Mouse (Mus musculus) heart, embryonic 13.5 days (tissue): Measurements from ENCODE around the gene Tead3. TPM values are rescaled to one million over a fixed set of nuclear protein-coding genes. Genes with fewer than 3 reads are reported as not detected.
"Not testable (repeated sequence)": the region's sequence is repeated elsewhere in the genome, so short reads cannot be mapped to it uniquely, and the experiment has no call there.

ENCODE experiments used
- ATAC-seq: fragments of 200-750 bp; cut with Nextera tagmentation; 2 replicates; pipeline ENCODE4 v1.8.0; 2017; ENCODE audit warnings: moderate TSS enrichment; ENCODE audit not compliant: insufficient number of reproducible peaks, low FRiP score, low TSS enrichment; ENCODE audit errors: extremely low read depth
- H3K27ac ChIP-seq: fragments of 300-500 bp; sonication (generic); replicated peaks from 2 replicates; pipeline ENCODE4 v1.5.1; 2015; ENCODE audit warnings: moderate library complexity, mild to moderate bottlenecking, inconsistent platforms
- H3K27me3 ChIP-seq: fragments of 300-500 bp; sonication (generic); replicated peaks from 2 replicates; pipeline ENCODE4 v1.6.1; 2015; ENCODE audit warnings: mild to moderate bottlenecking, inconsistent platforms
- H3K36me3 ChIP-seq: fragments of 300-500 bp; sonication (generic); 2 replicates; pipeline ENCODE4 v1.6.1; 2015; ENCODE audit warnings: mild to moderate bottlenecking, inconsistent platforms
- H3K4me1 ChIP-seq: fragments of 300-500 bp; sonication (generic); 2 replicates; pipeline ENCODE4 v1.6.1; 2015; ENCODE audit warnings: inconsistent platforms
- H3K4me2 ChIP-seq: fragments of 300-500 bp; sonication (generic); 2 replicates; pipeline ENCODE4 v1.6.1; 2015; ENCODE audit warnings: inconsistent platforms, mild to moderate bottlenecking, moderate library complexity
- H3K4me3 ChIP-seq: fragments of 300-500 bp; sonication (generic); 2 replicates; pipeline ENCODE4 v1.5.1; 2015; ENCODE audit warnings: moderate library complexity, mild to moderate bottlenecking, inconsistent platforms
- H3K9ac ChIP-seq: fragments of 300-500 bp; sonication (generic); 2 replicates; pipeline ENCODE4 v1.6.1; 2015; ENCODE audit warnings: inconsistent platforms, mild to moderate bottlenecking, moderate library complexity
- H3K9me3 ChIP-seq: fragments of 300-500 bp; sonication (generic); 2 replicates; pipeline ENCODE4 v1.6.1; 2016; ENCODE audit warnings: inconsistent platforms
- WGBS: fragments of 180-500 bp; shearing (Covaris S2); methylation state at CpG from one replicate; pipeline ENCODE4 v1.1.7; 2015; ENCODE audit warnings: mixed read lengths; 5-methylcytosine and 5-hydroxymethylcytosine counted together
- polyA plus RNA-seq: library from polyadenylated mRNA; unstranded; fragments of >200 nt; fragmentation: Nextera tagmentation; extraction: Ambion mirVana; gene quantifications from 2 replicates; pipeline ENCODE4 v1.2.1, GENCODE M21; 2015

The Tead3 gene
- polyA plus RNA-seq, 1 experiment from 2014 or later, result 7.3 TPM

DNA sequence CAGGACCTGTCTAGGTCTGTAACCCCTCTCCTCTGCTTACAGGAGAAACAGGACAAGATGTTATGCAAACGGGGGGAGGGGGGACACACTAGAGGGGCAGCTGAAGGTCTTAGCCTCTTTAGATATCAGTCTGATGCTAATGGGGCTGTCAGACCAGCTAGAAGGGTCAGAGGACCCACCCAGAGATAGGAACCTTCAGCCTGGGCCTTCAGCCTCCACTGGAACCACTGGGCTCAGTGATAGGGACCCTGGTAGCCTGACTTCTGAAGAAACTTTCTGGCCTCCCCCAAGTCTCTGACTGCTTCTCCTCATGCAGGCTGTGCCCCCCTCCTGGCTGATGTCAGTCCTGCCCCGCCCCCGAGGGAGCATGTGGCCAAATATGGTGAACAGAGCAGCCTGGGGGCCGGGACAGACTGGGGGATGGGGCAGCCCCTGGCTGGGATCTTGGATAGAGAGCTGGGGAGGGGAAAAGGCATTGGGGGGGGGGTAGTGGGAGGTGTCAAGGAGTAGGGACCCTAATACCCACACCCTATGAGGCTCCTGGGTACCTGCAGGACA, 6.5 kb downstream of the Tead3 start:
- H3K36me3 ChIP-seq, result peaks cover 12% of the 10 kb centered on the region
- peak overlapping the region; percentile 89 for H3K27ac ChIP-seq
- no peaks in the 10 kb centered on the region for H3K27me3 ChIP-seq
- no peak for ATAC-seq
- H3K4me3 ChIP-seq, result no peak overlapping the region
- 6% methylated on average over 4 of the region's 4 CpGs for WGBS
- peak overlapping the region; percentile 77 for H3K9ac ChIP-seq
- H3K9me3 ChIP-seq, result no peaks in the 10 kb centered on the region
- H3K4me1 ChIP-seq, result peaks cover 91% of the 10 kb centered on the region
- peak overlapping the region; percentile 59 for H3K4me2 ChIP-seq

DNA sequence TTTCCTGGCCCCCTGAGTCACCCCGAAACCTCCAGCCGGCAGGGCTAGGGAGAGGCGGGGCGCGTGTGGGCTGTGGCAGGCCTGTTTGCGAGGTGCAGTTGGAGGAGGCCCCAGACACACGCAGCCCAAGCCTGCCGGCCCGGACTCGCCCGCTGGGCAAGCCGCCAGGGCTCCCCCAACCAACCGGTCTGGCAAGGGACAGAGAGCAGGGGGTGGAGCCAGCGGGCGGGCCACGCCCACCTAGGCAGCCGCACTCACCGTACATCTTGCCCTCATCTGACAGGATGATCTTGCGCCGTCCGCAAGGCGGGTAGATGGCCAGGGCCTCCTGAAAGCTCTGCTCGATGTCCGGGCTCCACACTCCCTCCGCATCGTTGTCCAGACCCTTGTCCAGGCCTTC, 9.5 kb downstream of the Tead3 start:
- peaks cover 41% of the 10 kb centered on the region for H3K36me3 ChIP-seq
- peak overlapping the region; percentile 85 for H3K9ac ChIP-seq
- peak overlapping the region; percentile 70 for H3K4me2 ChIP-seq
- WGBS, result 4% methylated on average over 26 of the region's 26 CpGs
- no peaks in the 10 kb centered on the region for H3K9me3 ChIP-seq
- no peaks in the 10 kb centered on the region for H3K27me3 ChIP-seq
- H3K4me3 ChIP-seq, result peak overlapping the region; percentile 44
- peaks cover 63% of the 10 kb centered on the region for H3K4me1 ChIP-seq
- ATAC-seq, result peak; percentile 70
- H3K27ac ChIP-seq, result peak overlapping the region; percentile 93

DNA sequence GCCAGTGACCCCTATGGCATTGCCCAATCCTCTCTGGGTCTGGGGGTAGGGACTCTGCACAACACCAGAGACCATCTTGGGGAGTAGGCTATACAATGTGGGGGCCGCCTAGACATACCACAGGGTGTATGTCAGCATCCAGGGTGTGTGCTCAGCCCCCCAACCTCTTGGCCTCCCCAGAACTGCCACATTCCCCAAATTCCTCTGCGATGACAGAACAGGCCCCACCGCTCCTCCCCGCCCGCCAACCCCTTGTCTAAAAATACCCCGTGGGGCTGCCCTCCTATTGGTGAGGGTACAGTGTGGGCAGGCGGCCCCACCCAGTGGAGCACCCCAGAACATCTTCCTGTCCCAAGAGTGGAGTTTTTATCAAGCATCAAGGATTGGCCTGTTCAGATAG, 10.0 kb downstream of the Tead3 start:
- Histone ChIP-seq H3K4me1 (peaks cover 58% of the 10 kb centered on the region), H3K9ac (peak overlapping the region; percentile 85)

DNA sequence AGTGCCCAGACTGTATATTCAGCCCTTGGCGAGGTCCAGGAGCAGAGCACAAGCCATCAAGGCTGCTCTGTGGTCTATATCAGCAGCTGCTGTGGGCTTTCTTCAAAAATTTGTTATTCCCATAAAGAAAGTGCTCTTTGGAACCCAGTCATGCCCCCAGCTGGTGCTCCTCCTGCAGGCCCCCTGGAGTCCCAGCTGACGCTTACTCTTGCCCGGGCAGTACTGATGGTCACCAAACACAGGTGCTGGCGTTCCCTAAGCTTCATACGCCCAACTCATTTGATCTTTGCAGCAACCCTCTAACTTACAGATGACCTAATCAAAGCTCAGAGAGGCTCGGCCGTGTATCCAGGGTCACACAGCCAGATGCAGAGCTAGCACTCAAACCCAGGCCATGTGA, 13.1 kb downstream of the Tead3 start:
- Histone ChIP-seq H3K4me2 (no peak overlapping the region), H3K9me3 (no peaks in the 10 kb centered on the region), H3K9ac (no peak overlapping the region), H3K4me1 (peaks cover 47% of the 10 kb centered on the region), H3K27ac (no peak overlapping the region), H3K27me3 (no peaks in the 10 kb centered on the region), H3K36me3 (peaks cover 70% of the 10 kb centered on the region), H3K4me3 (no peak overlapping the region)
- no peak for ATAC-seq
- 91% methylated on average over 7 of the region's 7 CpGs for WGBS

More for the DNA sequence above, 10.0 kb downstream of the Tead3 start:
- H3K9me3 ChIP-seq, result no peaks in the 10 kb centered on the region
- H3K27ac ChIP-seq, result peak overlapping the region; percentile 93
- no peak for ATAC-seq
- H3K27me3 ChIP-seq, result no peaks in the 10 kb centered on the region
- H3K4me3 ChIP-seq, result peak overlapping the region; percentile 44
- WGBS, result 29% methylated on average over 7 of the region's 7 CpGs
- H3K4me2 ChIP-seq, result peak overlapping the region; percentile 70
- H3K36me3 ChIP-seq, result peaks cover 46% of the 10 kb centered on the region

DNA sequence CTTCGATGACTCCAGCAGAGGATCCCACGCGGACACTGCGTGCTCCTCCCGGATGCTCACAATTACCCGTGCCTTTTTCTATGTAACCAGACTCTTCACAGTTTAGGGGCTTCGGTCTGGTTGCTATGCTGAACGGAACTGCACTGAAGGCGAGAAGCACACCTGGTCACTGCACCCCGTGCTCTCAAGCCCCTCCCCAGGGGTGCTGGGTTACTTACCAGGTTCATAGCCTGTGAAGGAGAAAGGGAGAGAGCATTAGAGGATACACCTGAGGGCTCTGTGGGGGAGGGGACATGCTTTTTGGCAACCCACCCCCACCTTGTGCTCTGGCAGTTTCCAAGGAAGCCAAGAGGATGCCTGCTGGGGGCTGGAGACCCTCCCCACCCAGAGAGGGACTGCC, 15.3 kb downstream of the Tead3 start:
- Histone ChIP-seq H3K4me3 (no peak overlapping the region), H3K36me3 (peaks cover 93% of the 10 kb centered on the region), H3K9me3 (no peaks in the 10 kb centered on the region), H3K27ac (0 out of 2 replicates have a peak overlapping the region, but pooled peaks have one; percentile 8), H3K4me2 (no peak overlapping the region), H3K4me1 (peaks cover 46% of the 10 kb centered on the region), H3K27me3 (no peaks in the 10 kb centered on the region), H3K9ac (no peak overlapping the region)
- 73% methylated on average over 10 of the region's 10 CpGs for WGBS
- no peak for ATAC-seq

DNA sequence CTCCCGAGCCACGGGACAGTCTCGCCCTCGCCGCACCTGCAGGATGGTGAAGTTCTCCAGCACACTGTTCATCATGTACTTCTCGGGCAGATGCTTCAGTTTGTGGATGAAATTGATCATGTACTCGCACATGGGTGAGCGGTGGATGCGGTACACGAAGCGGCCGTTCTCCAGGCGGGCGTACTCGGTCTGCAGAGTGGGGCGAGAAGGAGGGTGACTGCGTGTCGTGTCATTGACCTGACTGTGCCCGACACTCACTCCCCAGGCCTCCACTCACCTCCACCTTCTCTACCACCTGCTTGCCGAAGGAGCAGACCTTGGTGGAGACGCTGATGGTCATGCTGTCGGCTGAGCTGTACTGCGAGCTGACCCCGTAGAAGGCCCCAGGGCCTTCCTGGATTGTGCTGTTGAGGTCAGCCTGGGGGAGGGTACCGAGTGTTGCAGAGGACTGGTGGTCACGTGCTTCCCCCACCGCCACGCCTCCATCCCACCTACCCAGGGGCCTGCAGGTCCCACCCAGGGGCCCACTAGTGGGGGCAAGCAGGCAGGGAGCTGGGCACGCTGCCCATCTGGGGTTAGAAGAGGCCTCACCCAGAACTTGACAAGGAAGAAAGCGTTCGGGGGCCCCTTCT, 17.6 kb downstream of the Tead3 start:
- peak overlapping the region; percentile 69 for H3K9ac ChIP-seq

DNA sequence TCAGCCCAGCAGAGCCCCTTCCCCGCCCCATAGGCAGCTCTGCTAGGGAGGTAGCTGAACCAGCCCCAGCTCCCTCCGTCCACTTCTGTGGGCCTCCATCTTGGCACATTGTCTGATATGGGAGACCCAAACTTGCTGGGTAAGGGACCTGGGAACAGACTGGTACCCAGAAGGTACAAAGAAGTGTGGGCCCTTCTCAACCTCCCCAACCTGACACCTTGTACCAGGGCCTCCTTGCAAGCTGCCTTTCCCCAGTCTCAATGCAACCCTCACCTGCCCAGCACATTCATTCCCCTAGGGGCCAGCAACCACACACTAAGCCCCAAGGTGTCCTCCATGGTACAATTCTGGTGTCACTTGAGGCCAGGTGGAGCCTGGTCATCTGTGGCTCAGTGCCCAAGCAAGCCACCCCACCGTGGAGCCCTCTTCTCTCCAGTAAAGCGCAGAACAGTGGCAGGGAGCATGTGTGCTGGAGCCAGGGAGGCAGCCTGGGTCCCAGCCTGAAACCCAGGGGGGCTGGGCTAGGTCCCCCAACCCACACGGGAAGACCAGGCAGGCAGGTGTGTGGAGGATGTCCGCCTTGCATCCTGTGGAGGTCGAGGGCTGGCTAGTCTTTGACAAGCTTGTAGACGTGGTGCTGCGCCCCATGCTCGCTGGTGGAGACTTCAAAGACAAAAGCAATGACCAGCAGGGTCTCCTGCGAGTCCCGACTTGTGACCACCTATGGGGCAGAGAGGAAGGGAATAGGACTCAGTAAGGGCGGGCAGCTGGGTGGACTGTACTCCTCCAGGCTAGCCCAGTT, 18.3 kb downstream of the Tead3 start:
- peak overlapping the region; percentile 42 for H3K27ac ChIP-seq
- H3K27me3 ChIP-seq, result no peaks in the 10 kb centered on the region
- WGBS, result 51% methylated on average over 13 of the region's 13 CpGs
- peaks cover 59% of the 10 kb centered on the region for H3K4me1 ChIP-seq
- peaks cover 77% of the 10 kb centered on the region for H3K36me3 ChIP-seq
- H3K4me2 ChIP-seq, result no peak overlapping the region
- H3K4me3 ChIP-seq, result no peak overlapping the region
- H3K9me3 ChIP-seq, result no peaks in the 10 kb centered on the region
- peak overlapping the region; percentile 69 for H3K9ac ChIP-seq
- no peak for ATAC-seq

More for the DNA sequence above, 17.6 kb downstream of the Tead3 start:
- no peak overlapping the region for H3K4me3 ChIP-seq
- H3K36me3 ChIP-seq, result peaks cover 85% of the 10 kb centered on the region
- ATAC-seq, result 0 out of 2 replicates have a peak, but pooled peaks have one; percentile 6
- H3K9me3 ChIP-seq, result no peaks in the 10 kb centered on the region
- WGBS, result 51% methylated on average over 31 of the region's 31 CpGs
- H3K27me3 ChIP-seq, result no peaks in the 10 kb centered on the region
- H3K4me1 ChIP-seq, result peaks cover 52% of the 10 kb centered on the region
- H3K4me2 ChIP-seq, result peak overlapping the region; percentile 8
- H3K27ac ChIP-seq, result peak overlapping the region; percentile 42; the same call in 1 of the 2 replicates

DNA sequence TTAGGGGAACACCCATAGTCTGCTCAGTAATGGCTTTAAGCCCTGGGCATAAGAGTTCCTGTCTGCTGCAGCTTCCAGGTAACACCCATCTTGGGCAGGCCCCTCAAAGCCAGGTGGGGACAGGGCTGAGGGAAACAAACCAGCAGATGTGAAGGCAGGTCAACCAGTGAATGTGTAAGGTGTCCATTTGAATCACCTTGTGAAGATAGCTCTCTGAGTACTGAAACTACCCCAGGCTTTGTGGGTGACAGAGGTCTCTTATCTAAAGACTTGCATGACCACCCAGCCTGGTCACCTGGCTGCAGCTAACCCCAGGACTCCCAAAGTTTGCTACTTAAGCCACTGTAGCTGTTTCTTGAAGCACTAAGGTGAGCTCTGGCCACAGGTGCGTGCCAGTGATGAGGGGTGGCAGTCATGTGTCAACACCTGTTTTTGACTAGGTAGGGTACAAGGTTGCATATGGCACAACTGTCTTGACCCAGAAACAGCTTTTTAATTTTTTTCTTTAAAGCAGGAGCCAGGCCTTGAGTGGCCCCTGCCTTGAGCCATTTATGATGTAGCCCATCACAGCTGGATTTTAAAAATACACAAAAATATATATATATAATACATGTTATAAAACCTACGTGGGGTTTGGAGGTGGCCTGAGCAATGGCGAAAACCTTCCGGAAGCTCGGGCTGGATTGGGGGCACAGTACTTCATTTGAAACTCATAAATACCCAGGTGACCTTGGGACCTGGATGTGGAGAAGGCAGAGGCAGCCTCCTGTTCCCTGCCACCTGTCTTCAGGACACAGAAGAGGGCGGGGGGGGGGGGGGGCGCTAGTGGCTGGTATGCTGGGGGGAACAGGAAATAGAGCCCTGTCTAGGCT, 19.1 kb downstream of the Tead3 start:
- Histone ChIP-seq H3K4me1 (peaks cover 60% of the 10 kb centered on the region), H3K27ac (peak overlapping the region; percentile 42), H3K9me3 (no peaks in the 10 kb centered on the region), H3K4me3 (no peak overlapping the region), H3K36me3 (peaks cover 71% of the 10 kb centered on the region), H3K27me3 (no peaks in the 10 kb centered on the region), H3K9ac (no peak overlapping the region), H3K4me2 (no peak overlapping the region)
- ATAC-seq, result no peak
- 42% methylated on average over 7 of the region's 7 CpGs for WGBS

DNA sequence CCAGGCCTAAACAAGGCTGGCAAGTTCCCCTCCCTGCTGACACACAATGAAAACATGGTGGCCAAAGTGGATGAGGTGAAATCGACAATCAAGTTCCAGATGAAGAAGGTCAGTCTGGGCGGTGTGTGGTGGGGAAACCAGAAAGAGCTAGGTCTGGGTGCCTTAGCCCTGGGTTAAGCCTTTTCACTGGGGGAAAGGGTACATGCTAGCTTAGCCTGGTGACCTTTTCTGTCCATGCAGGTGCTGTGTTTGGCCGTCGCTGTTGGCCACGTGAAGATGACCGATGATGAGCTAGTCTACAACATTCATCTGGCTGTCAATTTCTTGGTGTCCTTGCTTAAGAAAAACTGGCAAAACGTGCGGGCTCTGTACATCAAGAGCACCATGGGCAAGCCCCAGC, 20.0 kb downstream of the Tead3 start:
- 52% methylated on average over 8 of the region's 8 CpGs for WGBS
- H3K4me2 ChIP-seq, result peak overlapping the region; percentile 91
- not testable (repeated sequence) for H3K27ac ChIP-seq, H3K9ac ChIP-seq, ATAC-seq, H3K27me3 ChIP-seq, H3K9me3 ChIP-seq
- peaks cover 71% of the 10 kb centered on the region for H3K36me3 ChIP-seq
- 0 out of 2 replicates have a peak overlapping the region, but pooled peaks have one; percentile 11 for H3K4me3 ChIP-seq
- H3K4me1 ChIP-seq, result peaks cover 60% of the 10 kb centered on the region

DNA sequence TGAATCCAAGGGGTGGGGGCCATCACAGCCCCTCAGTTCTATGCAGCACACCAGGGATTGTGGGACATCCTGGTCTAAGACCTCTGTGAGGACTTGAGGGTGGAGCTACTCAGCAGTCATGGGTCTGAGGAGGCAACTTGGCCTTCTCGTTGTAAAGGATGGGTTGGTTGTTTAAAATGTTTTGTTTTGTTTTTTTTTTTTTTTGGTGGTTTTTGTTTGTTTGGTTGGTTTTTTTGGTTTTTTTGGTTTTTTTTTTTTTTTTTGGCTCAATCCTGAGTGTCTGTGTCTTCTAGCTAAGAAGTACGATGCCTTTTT, 20.4 kb downstream of the Tead3 start:
- ATAC-seq, result no peak
- peaks cover 71% of the 10 kb centered on the region for H3K36me3 ChIP-seq
- H3K9me3 ChIP-seq, result no peaks in the 10 kb centered on the region
- no peaks in the 10 kb centered on the region for H3K27me3 ChIP-seq
- peaks cover 60% of the 10 kb centered on the region for H3K4me1 ChIP-seq
- H3K4me2 ChIP-seq, result peak overlapping the region; percentile 91
- peak overlapping the region; percentile 95 for H3K4me3 ChIP-seq
- WGBS, result 54% methylated on average over 2 of the region's 2 CpGs
- H3K27ac ChIP-seq, result peak overlapping the region; percentile 55; the same call in 1 of the 2 replicates
- peak overlapping the region; percentile 99 for H3K9ac ChIP-seq
